Mouse (Mus musculus) embryonic facial prominence, embryonic 11.5 days (tissue): Measurements from ENCODE around the gene Stim1. TPM values are rescaled to one million over a fixed set of nuclear protein-coding genes. Genes with fewer than 3 reads are reported as not detected.

Source experiments
- ATAC-seq: fragments of 200-750 bp; cut with Nextera tagmentation; replicated peaks from 2 replicates; pipeline ENCODE4 v1.8.0; 2017; ENCODE audit warnings: low read depth; ENCODE audit not compliant: insufficient number of reproducible peaks, low FRiP score, low TSS enrichment
- DNase-seq: peaks from one replicate; pipeline ENCODE4 v3.0.0-alpha.2; 2015; ENCODE audit warnings: low spot score
- H3K27ac ChIP-seq: fragments of 300-500 bp; sonication (generic); replicated peaks from 2 replicates; pipeline ENCODE4 v1.5.1; 2014; ENCODE audit warnings: mild to moderate bottlenecking, low read depth, low read length, control low read depth
- H3K27me3 ChIP-seq: fragments of 300-500 bp; sonication (generic); 2 replicates; pipeline ENCODE4 v1.6.1; 2014; ENCODE audit warnings: mild to moderate bottlenecking, low read length, moderate library complexity, mixed read lengths; ENCODE audit not compliant: control insufficient read depth, insufficient read depth
- H3K36me3 ChIP-seq: fragments of 300-500 bp; sonication (generic); replicated peaks from 2 replicates; pipeline ENCODE4 v1.6.1; 2014; ENCODE audit warnings: low read depth, mild to moderate bottlenecking, low read length, moderate library complexity, mixed read lengths; ENCODE audit not compliant: control insufficient read depth, insufficient read depth
- H3K4me1 ChIP-seq: fragments of 300-500 bp; sonication (generic); 2 replicates; pipeline ENCODE4 v1.6.1; 2014; ENCODE audit warnings: low read length, mixed read lengths; ENCODE audit not compliant: control insufficient read depth, insufficient read depth
- H3K4me2 ChIP-seq: fragments of 300-500 bp; sonication (generic); 2 replicates; pipeline ENCODE4 v1.6.1; 2014; ENCODE audit warnings: low read depth, mild to moderate bottlenecking, control low read depth, low read length, moderate library complexity
- H3K4me3 ChIP-seq: fragments of 300-500 bp; sonication (generic); 2 replicates; pipeline ENCODE4 v1.5.1; 2014; ENCODE audit warnings: low read depth, low read length, control low read depth
- H3K9ac ChIP-seq: fragments of 300-500 bp; sonication (generic); replicated peaks from 2 replicates; pipeline ENCODE4 v1.6.1; 2014; ENCODE audit warnings: mild to moderate bottlenecking, control low read depth, low read length
- H3K9me3 ChIP-seq: fragments of 300-500 bp; sonication (generic); replicated peaks from 2 replicates; pipeline ENCODE4 v1.6.1; 2016; ENCODE audit warnings: mild to moderate bottlenecking, low read length, inconsistent platforms, mixed read lengths; ENCODE audit not compliant: control insufficient read depth
- WGBS: fragments of 180-500 bp; shearing (Covaris S2); extraction: QIAGEN DNeasy Blood & Tissue Kit; methylation state at CpG from one replicate; pipeline ENCODE4 v1.1.7; 2014; 5-methylcytosine and 5-hydroxymethylcytosine counted together
- polyA plus RNA-seq: library from polyadenylated mRNA; unstranded; fragments of >200 nt; fragmentation: Nextera tagmentation; extraction: Ambion mirVana; gene quantifications from 2 replicates; pipeline ENCODE4 v1.2.1, GENCODE M21; 2014

Gene Stim1
- polyA plus RNA-seq, 1 experiment from 2014 or later, result 10.6 TPM

DNA sequence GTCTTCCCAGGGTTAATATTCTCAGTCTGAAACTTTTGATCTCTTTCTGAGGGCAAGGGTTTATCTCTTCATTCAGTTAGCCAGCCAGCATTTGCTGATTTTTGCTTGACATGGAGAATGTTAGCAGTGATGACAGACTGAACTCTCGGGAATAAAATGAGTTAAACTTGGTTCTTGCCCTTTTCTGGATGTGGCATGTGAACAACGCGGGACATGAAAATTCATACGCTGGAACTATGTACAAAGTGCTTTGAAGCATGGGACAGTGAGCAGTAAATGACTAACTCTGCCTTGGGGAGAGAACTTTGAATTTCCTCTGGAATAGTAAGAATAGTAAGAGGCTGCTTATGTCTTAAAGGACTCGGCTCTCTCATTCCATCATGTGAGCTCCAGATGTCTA lies 81.6 kb downstream of the Stim1 start:
- 77% methylated on average over 5 of the region's 5 CpGs for WGBS
- H3K36me3 ChIP-seq, result no peaks in the 10 kb centered on the region
- no peak overlapping the region for H3K4me3 ChIP-seq
- H3K27me3 ChIP-seq, result no peaks in the 10 kb centered on the region
- no peak overlapping the region for H3K9ac ChIP-seq
- ATAC-seq (no peak), DNase-seq (no peak)
- H3K4me2 ChIP-seq, result no peak overlapping the region
- no peak overlapping the region for H3K27ac ChIP-seq
- H3K4me1 ChIP-seq, result no peaks in the 10 kb centered on the region
- no peaks in the 10 kb centered on the region for H3K9me3 ChIP-seq

DNA sequence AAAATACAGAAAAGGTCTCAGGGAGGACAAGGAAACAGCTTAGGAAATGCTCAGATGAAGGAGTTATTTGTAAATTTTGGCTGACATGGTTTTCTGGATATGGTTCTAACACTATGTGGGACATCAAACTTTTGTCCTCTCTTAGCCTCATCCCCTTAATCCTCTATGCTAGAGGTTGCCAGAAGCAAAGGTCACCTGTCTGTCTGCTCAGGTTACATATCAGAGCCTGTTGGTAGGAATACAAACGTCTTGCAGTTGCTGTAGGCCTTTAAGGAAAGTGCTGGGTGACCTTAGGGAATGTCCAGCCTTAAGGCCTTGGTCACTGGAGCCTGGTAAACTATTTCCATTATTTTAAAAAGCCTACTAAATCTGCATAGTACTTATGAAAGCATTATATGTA lies 85.8 kb downstream of the Stim1 start:
- Histone ChIP-seq H3K4me2 (no peak overlapping the region), H3K27ac (no peak overlapping the region), H3K9me3 (no peaks in the 10 kb centered on the region), H3K9ac (no peak overlapping the region), H3K36me3 (no peaks in the 10 kb centered on the region), H3K4me1 (no peaks in the 10 kb centered on the region), H3K4me3 (no peak overlapping the region), H3K27me3 (no peaks in the 10 kb centered on the region)
- ATAC-seq, result no peak
- DNase-seq, result no peak
- WGBS, result 23% methylated on average over 1 of the region's 1 CpGs

DNA sequence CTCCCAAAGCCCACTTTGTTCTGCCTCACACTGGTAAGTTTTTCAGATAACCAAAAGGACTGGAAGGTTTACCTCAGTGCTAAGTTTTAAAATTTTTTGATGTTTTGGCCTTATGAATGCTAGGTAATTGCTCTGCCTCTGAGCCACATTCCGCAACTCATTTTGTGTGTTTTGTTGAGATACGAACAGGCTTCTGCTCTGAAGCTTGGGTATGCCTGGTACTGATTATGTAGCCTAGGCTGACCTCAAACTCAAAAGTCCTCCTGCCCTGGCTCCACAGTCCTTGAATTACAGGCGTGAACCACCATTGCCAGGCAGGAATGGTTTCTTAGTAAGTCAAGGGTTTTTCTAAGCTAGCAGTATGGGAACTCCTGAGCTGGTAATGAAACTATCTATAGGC lies 90.5 kb downstream of the Stim1 start:
- Histone ChIP-seq H3K4me2 (no peak overlapping the region), H3K4me3 (no peak overlapping the region), H3K27me3 (no peaks in the 10 kb centered on the region), H3K9ac (no peak overlapping the region), H3K9me3 (no peaks in the 10 kb centered on the region), H3K4me1 (no peaks in the 10 kb centered on the region), H3K36me3 (no peaks in the 10 kb centered on the region), H3K27ac (no peak overlapping the region)
- whole genome bisulfite sequencing, result 74% methylated on average over 3 of the region's 3 CpGs
- ATAC-seq (no peak), DNase-seq (no peak)

DNA sequence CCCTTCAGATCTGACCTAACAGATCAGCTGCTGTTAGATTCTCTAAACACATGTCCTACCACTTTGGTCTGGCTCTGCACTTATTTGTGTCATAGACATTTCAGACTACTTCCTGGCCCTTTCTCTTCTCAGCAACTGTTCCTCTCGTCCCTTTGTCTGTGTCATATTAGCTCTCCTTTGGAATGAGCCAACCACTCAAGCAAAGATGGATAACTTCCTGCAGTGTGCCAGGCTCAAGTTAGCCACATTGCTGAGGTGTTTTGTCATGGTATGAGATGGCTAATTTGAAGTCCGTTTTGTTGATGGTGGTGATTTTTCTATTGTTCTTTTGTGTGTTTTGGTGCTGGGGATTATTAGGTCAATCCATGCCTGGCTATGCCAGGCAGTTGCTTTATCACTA lies 93.7 kb downstream of the Stim1 start:
- H3K9me3 ChIP-seq, result no peaks in the 10 kb centered on the region
- no peak overlapping the region for H3K4me2 ChIP-seq
- H3K27ac ChIP-seq, result no peak overlapping the region
- no peaks in the 10 kb centered on the region for H3K27me3 ChIP-seq
- H3K9ac ChIP-seq, result no peak overlapping the region
- no peak overlapping the region for H3K4me3 ChIP-seq
- 58% methylated on average over 2 of the region's 2 CpGs for WGBS
- ATAC-seq, result no peak
- no peak for DNase-seq
- no peaks in the 10 kb centered on the region for H3K4me1 ChIP-seq
- H3K36me3 ChIP-seq, result no peaks in the 10 kb centered on the region

DNA sequence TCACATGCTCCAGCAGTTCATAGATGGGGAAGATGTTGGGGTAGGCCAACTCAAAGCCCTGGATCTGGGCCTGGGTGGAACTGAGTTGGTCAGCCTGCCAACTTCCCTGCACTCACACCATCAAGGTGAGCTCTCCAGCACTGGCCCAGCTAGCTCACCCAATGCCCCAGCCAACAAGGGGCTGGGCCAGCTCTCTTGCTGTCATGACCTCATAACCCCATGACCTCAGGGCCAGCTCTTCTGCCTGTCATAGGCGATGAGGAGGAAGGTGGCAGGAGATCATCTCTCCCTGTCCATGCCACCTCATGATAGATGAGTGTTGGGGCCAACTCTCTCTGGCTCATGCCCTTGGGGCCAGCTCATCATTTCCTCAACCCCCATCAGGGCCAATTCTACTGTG lies 96.2 kb downstream of the Stim1 start:
- ATAC-seq (0 out of 2 replicates have a peak, but pooled peaks have one; percentile 29), DNase-seq (no peak)
- Histone ChIP-seq H3K4me2 (no peak overlapping the region), H3K36me3 (no peaks in the 10 kb centered on the region), H3K4me1 (no peaks in the 10 kb centered on the region), H3K27me3 (no peaks in the 10 kb centered on the region), H3K27ac (no peak overlapping the region), H3K9me3 (no peaks in the 10 kb centered on the region), H3K9ac (no peak overlapping the region), H3K4me3 (no peak overlapping the region)
- 64% methylated on average over 1 of the region's 1 CpGs for WGBS

DNA sequence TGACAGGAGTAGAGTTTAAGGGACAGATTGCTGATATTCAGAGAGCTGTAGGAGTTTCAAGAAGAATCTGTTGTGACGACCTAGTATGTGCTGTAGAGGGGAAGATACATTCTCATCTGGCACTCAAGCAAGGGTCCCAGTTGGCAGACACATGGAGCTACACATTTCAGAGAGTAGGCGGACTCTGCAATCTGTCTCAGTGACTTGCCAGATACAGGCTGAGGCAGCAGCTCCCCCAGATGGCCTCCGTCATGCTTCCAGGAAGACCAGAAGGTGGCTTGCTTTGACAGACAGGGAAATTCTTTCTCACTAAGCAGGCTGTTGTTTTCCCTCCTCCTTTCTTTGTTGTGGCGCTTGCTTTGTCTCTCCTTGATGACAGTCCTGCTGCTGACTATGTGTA lies 102.1 kb downstream of the Stim1 start:
- Histone ChIP-seq H3K27me3 (no peaks in the 10 kb centered on the region), H3K36me3 (no peaks in the 10 kb centered on the region), H3K27ac (no peak overlapping the region), H3K4me3 (no peak overlapping the region), H3K9ac (no peak overlapping the region), H3K9me3 (no peaks in the 10 kb centered on the region), H3K4me1 (no peaks in the 10 kb centered on the region), H3K4me2 (no peak overlapping the region)
- 53% methylated on average over 4 of the region's 4 CpGs for WGBS
- ATAC-seq (no peak), DNase-seq (no peak)

DNA sequence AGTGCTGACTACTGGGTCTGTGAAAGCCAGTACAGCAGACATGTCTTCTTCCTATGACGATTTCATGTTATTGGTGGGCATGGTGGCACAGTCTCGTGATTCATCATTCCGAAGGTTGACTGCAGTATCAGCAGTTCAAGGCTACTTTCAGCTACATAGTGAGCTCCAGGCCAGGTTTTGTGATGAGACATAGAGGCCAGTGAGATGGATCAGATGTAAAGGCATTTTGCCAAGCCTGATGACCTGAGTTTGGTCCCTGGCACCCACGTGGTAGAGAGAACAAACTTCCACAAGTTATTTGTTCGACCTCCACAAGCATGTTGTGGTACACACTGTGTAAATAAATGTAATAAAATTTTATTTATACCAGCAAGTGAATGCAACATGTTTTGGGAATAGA lies 102.9 kb downstream of the Stim1 start:
- no peak overlapping the region for H3K27ac ChIP-seq
- H3K4me2 ChIP-seq, result no peak overlapping the region
- no peak overlapping the region for H3K4me3 ChIP-seq
- H3K27me3 ChIP-seq, result no peaks in the 10 kb centered on the region
- ATAC-seq, result no peak
- WGBS, result 88% methylated on average over 5 of the region's 5 CpGs
- no peak overlapping the region for H3K9ac ChIP-seq
- H3K9me3 ChIP-seq, result no peaks in the 10 kb centered on the region
- no peaks in the 10 kb centered on the region for H3K4me1 ChIP-seq
- DNase-seq, result no peak
- H3K36me3 ChIP-seq, result no peaks in the 10 kb centered on the region

DNA sequence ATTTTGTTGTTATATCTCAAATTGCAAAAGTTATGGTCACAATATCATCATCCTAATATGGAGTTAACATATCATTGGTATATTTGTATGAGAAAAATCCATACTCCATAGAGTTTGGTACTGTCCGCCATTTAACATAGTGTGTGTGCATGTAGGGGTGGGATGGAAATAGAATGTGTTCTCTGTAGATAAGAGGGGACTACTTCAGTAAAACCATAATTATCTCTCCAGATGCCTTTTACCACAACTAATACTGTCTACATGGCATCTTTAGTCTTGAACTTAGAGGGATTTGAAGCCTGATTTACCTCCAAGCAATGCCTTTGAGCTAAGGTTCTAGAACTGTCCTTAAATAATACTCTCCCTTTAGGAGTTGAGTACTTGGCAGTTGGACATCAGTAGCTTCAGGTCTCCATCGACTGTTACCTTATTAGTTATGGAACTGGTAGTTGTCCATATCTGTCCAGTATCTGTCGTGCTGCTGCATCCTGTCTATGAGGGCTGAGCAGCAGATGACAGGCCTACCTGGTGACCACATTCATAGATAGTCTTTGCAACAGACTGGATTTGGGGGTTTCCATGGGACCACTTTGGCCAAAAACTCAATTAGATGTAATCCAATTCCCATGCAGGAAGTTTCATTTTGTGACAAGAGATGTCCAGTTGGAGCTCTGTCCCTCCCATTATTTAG lies 105.9 kb downstream of the Stim1 start:
- WGBS, result 90% methylated on average over 3 of the region's 3 CpGs
- Histone ChIP-seq H3K36me3 (no peaks in the 10 kb centered on the region), H3K4me2 (no peak overlapping the region), H3K27ac (no peak overlapping the region), H3K9me3 (no peaks in the 10 kb centered on the region), H3K27me3 (no peaks in the 10 kb centered on the region), H3K4me3 (no peak overlapping the region), H3K9ac (no peak overlapping the region), H3K4me1 (no peaks in the 10 kb centered on the region)
- ATAC-seq, result no peak
- DNase-seq, result no peak
